Mouse (Mus musculus): ENCODE measurements around the gene B830017H08Rik. TPM values are rescaled to one million over a fixed set of nuclear protein-coding genes. Genes with fewer than 3 reads are reported as not detected.

B830017H08Rik gene
- polyA plus RNA-seq, 1 experiment from 2014 or later, result 0.36 TPM

DNA sequence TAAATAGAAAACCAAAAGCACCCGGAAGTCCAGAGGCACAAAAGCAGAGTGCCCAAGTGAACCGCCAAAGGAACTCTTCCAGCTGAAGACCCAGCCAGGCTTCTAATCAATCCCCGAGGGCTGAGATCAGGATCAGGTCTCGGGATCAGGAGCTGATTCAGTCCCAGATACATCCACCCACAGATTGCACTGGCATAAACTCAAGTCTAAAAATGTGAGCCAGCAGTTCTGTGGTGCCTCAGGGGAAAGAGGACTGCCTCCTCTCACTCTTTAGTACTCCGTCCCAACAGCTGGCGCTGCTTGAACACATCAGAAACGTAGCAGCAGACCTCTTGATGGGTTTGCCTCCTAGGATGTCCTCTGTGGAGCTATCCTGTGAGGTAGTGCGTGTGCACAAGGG lies 16.4 kb upstream of the B830017H08Rik start:
- 83% methylated on average over 8 of the region's 8 CpGs for WGBS
- ATAC-seq (ENCODE audit: insufficient read depth, low FRiP score, low TSS enrichment) (no peak), DNase-seq (ENCODE audit: low spot score) (peak; percentile 11)
- Histone ChIP-seq H3K27ac (ENCODE audit: low read depth, low read length) (no peak overlapping the region), H3K4me2 (ENCODE audit: low read depth) (no peak overlapping the region), H3K36me3 (ENCODE audit: control insufficient read depth, insufficient read depth, low read length) (no peaks in the 10 kb centered on the region), H3K4me1 (ENCODE audit: control insufficient read depth, insufficient read depth, low read length) (no peaks in the 10 kb centered on the region), H3K9ac (ENCODE audit: low read length) (no peak overlapping the region), H3K27me3 (ENCODE audit: control insufficient read depth, insufficient read depth, low read length) (peaks cover 10% of the 10 kb centered on the region), H3K4me3 (ENCODE audit: low read depth, low read length) (no peak overlapping the region), H3K9me3 (ENCODE audit: control insufficient read depth, low read length) (no peaks in the 10 kb centered on the region)

DNA sequence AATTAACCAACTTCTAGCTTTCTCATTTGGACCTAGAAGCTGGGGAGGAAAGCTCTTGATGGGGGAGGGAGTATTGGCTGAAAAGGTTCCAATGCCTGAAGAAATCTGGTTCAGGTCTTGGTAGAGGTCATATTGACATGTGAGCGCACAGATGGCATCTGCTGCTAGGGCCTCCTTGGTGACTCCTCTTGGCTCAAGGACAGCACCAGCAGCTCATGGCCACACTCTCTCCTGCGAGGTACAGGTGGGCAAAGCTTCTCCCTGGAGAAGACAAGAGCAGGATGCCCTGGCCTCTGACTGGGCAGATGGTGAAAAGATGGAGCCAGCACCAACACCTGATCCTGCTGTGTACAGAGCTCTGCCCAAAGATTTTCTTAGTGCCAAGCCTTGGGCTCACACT lies 6.4 kb upstream of the B830017H08Rik start:
- Histone ChIP-seq H3K4me1 (ENCODE audit: control insufficient read depth, insufficient read depth, low read length) (0 out of 2 replicates have a peak, but pooled peaks cover 3% of the 10 kb centered on the region), H3K27ac (ENCODE audit: low read depth, low read length) (no peak overlapping the region), H3K4me3 (ENCODE audit: low read depth, low read length) (no peak overlapping the region), H3K4me2 (ENCODE audit: low read depth) (no peak overlapping the region), H3K9ac (ENCODE audit: low read length) (no peak overlapping the region), H3K36me3 (ENCODE audit: control insufficient read depth, insufficient read depth, low read length) (no peaks in the 10 kb centered on the region), H3K9me3 (ENCODE audit: control insufficient read depth, low read length) (no peaks in the 10 kb centered on the region), H3K27me3 (ENCODE audit: control insufficient read depth, insufficient read depth, low read length) (peaks cover 4% of the 10 kb centered on the region)
- ATAC-seq (ENCODE audit: insufficient read depth, low FRiP score, low TSS enrichment) (no peak), DNase-seq (ENCODE audit: low spot score) (no peak)
- WGBS, result 81% methylated on average over 2 of the region's 2 CpGs

DNA sequence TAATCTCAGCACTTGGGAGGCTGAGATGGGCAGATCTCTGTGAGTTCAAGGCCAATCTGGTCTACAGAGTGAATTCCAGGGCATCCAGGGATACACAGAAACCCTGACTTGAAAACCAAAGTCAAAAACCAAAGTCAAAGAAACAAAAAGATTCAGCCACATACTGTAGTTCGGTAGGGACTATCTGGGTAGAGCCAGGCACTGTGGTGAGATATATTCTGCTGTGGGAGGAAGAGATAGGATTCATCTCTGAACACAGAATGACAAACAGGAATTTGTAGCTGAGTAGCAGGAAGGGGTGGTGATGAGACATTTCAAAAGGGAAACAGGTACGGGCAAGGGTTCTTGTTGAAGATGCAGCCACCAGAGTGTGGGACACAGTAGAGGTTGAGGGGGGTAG lies 4.7 kb upstream of the B830017H08Rik start:
- peaks cover 21% of the 10 kb centered on the region for H3K27me3 ChIP-seq (ENCODE audit: control insufficient read depth, insufficient read depth, low read length)

DNA sequence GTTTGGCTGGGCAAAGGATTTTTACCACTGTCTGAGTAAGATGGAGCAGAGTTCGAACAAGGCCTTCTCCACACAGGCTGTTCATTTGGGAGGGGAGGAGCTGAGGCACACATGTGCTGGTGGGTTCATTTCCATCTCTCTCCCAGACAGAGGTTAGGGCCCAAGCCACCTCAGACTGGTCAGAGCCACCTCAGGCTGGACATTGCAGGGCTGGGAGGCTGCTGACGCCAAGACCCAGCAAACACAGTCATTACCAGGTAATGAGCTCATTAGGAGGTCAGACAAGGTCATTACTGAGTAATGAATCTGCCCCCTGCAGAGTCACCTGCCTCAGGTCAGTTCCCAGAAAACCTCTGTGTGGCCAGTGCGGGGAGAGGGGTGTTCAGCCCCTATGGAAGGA lies 4.1 kb upstream of the B830017H08Rik start:
- Histone ChIP-seq H3K36me3 (ENCODE audit: control insufficient read depth, insufficient read depth, low read length) (no peaks in the 10 kb centered on the region), H3K4me2 (ENCODE audit: low read depth) (no peak overlapping the region), H3K4me1 (ENCODE audit: control insufficient read depth, insufficient read depth, low read length) (0 out of 2 replicates have a peak, but pooled peaks cover 3% of the 10 kb centered on the region), H3K27me3 (ENCODE audit: control insufficient read depth, insufficient read depth, low read length) (peaks cover 27% of the 10 kb centered on the region), H3K4me3 (ENCODE audit: low read depth, low read length) (no peak overlapping the region), H3K9ac (ENCODE audit: low read length) (no peak overlapping the region), H3K27ac (ENCODE audit: low read depth, low read length) (no peak overlapping the region), H3K9me3 (ENCODE audit: control insufficient read depth, low read length) (no peaks in the 10 kb centered on the region)
- DNase-seq (ENCODE audit: low spot score), result no peak
- ATAC-seq (ENCODE audit: insufficient read depth, low FRiP score, low TSS enrichment), result no peak
- 61% methylated on average over 3 of the region's 3 CpGs for WGBS

More for the DNA sequence above, 4.7 kb upstream of the B830017H08Rik start:
- WGBS, result 89% methylated on average over 2 of the region's 2 CpGs
- H3K27ac ChIP-seq (ENCODE audit: low read depth, low read length), result no peak overlapping the region
- H3K36me3 ChIP-seq (ENCODE audit: control insufficient read depth, insufficient read depth, low read length), result no peaks in the 10 kb centered on the region
- H3K4me3 ChIP-seq (ENCODE audit: low read depth, low read length), result no peak overlapping the region
- 0 out of 2 replicates have a peak, but pooled peaks cover 3% of the 10 kb centered on the region for H3K4me1 ChIP-seq (ENCODE audit: control insufficient read depth, insufficient read depth, low read length)
- ATAC-seq (ENCODE audit: insufficient read depth, low FRiP score, low TSS enrichment) (no peak), DNase-seq (ENCODE audit: low spot score) (no peak)
- no peak overlapping the region for H3K9ac ChIP-seq (ENCODE audit: low read length)
- no peaks in the 10 kb centered on the region for H3K9me3 ChIP-seq (ENCODE audit: control insufficient read depth, low read length)
- no peak overlapping the region for H3K4me2 ChIP-seq (ENCODE audit: low read depth)

DNA sequence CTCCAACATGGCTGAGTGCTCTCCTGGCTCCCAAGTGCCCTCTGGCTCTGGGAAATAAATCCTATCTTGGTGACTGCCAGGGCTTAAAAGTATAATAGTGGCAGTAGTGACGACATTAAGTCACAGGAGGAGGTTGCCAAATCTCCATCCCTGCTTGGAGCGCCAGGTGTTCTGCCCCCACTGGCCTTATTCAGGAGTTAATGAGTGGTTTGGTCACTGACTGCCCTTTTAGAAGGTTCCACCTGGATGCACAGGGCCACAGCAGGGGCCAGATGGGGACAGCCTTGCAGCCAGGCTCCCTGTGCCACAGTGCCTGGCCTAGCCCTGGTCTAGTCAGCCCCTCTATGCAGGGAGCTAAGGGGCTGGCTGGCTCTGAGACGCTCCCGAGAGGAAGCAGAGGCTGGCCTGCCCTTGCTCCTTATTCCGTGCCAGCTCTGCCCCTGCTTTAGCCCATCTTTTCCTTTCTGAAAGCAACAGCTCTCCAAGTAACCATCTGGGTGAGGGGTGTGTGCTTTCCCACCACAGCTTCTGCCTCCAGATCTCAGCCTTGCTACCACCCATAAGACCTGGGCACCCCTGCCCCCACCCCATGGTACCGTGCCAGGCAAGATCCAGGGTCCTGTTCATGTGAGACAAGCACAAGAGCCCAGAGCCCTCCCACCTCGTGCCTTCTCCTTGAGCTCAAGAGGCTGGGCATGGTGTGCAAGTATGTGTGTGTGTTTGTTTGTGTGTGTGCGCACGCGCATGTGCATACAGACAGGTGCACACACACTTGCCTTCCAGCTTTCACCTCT lies 2.3 kb upstream of the B830017H08Rik start:
- Histone ChIP-seq H3K4me3 (ENCODE audit: low read depth, low read length) (no peak overlapping the region), H3K9ac (ENCODE audit: low read length) (no peak overlapping the region), H3K36me3 (ENCODE audit: control insufficient read depth, insufficient read depth, low read length) (no peaks in the 10 kb centered on the region), H3K4me2 (ENCODE audit: low read depth) (no peak overlapping the region), H3K9me3 (ENCODE audit: control insufficient read depth, low read length) (no peaks in the 10 kb centered on the region), H3K4me1 (ENCODE audit: control insufficient read depth, insufficient read depth, low read length) (0 out of 2 replicates have a peak, but pooled peaks cover 3% of the 10 kb centered on the region), H3K27me3 (ENCODE audit: control insufficient read depth, insufficient read depth, low read length) (peaks cover 44% of the 10 kb centered on the region), H3K27ac (ENCODE audit: low read depth, low read length) (no peak overlapping the region)
- DNase-seq (ENCODE audit: low spot score) (no peak), ATAC-seq (ENCODE audit: insufficient read depth, low FRiP score, low TSS enrichment) (no peak)
- WGBS, result 74% methylated on average over 10 of the region's 10 CpGs

DNA sequence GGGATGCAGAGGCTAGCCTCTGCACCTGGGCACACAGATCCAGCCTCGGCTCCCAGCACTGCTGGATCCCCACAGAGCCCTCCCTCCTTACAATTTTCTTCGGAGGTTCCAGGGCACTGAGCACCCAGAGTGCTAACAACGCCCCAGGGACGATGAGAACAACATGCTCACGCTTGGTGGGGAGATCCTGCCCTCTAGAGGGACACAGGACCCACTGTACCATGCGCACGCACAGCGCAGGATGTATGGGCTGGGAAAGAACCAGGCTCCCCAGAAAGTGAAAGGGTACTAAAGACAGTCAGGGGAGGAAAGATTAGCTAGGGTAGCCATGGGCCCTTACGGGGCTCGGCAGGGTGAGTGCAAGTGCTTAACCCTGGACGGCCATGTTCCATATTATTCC lies 1.1 kb upstream of the B830017H08Rik start:
- ATAC-seq (ENCODE audit: insufficient read depth, low FRiP score, low TSS enrichment), result no peak
- Histone ChIP-seq H3K27ac (ENCODE audit: low read depth, low read length) (no peak overlapping the region), H3K27me3 (ENCODE audit: control insufficient read depth, insufficient read depth, low read length) (peaks cover 54% of the 10 kb centered on the region), H3K9ac (ENCODE audit: low read length) (no peak overlapping the region), H3K4me3 (ENCODE audit: low read depth, low read length) (no peak overlapping the region), H3K36me3 (ENCODE audit: control insufficient read depth, insufficient read depth, low read length) (no peaks in the 10 kb centered on the region), H3K4me1 (ENCODE audit: control insufficient read depth, insufficient read depth, low read length) (0 out of 2 replicates have a peak, but pooled peaks cover 3% of the 10 kb centered on the region), H3K4me2 (ENCODE audit: low read depth) (no peak overlapping the region), H3K9me3 (ENCODE audit: control insufficient read depth, low read length) (no peaks in the 10 kb centered on the region)
- 12% methylated on average over 11 of the region's 11 CpGs for WGBS
- no peak for DNase-seq (ENCODE audit: low spot score)

DNA sequence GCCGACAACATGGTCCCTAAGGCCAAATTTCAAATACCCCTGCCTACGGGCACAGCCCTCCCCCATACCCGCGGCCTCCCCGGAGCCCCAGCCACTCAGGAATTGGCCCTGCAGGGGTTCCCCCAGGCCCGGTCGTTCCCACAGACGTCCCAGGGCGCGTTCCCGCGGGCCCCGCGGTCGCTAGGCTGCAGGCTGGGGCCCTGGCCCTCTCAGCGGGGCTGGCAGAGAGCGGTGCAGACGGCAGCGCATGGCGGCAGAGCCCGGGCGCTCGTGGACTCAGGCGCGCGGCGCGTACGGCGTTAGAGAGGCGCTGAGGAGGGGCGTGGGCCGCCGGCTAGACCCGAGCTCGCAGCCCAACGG lies 380 bp downstream of the B830017H08Rik start:
- peaks cover 54% of the 10 kb centered on the region for H3K27me3 ChIP-seq (ENCODE audit: control insufficient read depth, insufficient read depth, low read length)
- DNase-seq (ENCODE audit: low spot score) (peak; percentile 61), ATAC-seq (ENCODE audit: insufficient read depth, low FRiP score, low TSS enrichment) (peak; percentile 32; the same call in 1 of the 2 replicates)
- H3K4me2 ChIP-seq (ENCODE audit: low read depth), result peak overlapping the region; percentile 95
- H3K4me1 ChIP-seq (ENCODE audit: control insufficient read depth, insufficient read depth, low read length), result 0 out of 2 replicates have a peak, but pooled peaks cover 3% of the 10 kb centered on the region
- peak overlapping the region; percentile 44; the same call in 1 of the 2 replicates for H3K27ac ChIP-seq (ENCODE audit: low read depth, low read length)
- H3K4me3 ChIP-seq (ENCODE audit: low read depth, low read length), result peak overlapping the region; percentile 59
- H3K36me3 ChIP-seq (ENCODE audit: control insufficient read depth, insufficient read depth, low read length), result no peaks in the 10 kb centered on the region
- H3K9ac ChIP-seq (ENCODE audit: low read length), result peak overlapping the region; percentile 70
- under 1% methylated on average over 32 of the region's 37 CpGs for WGBS
- no peaks in the 10 kb centered on the region for H3K9me3 ChIP-seq (ENCODE audit: control insufficient read depth, low read length)

DNA sequence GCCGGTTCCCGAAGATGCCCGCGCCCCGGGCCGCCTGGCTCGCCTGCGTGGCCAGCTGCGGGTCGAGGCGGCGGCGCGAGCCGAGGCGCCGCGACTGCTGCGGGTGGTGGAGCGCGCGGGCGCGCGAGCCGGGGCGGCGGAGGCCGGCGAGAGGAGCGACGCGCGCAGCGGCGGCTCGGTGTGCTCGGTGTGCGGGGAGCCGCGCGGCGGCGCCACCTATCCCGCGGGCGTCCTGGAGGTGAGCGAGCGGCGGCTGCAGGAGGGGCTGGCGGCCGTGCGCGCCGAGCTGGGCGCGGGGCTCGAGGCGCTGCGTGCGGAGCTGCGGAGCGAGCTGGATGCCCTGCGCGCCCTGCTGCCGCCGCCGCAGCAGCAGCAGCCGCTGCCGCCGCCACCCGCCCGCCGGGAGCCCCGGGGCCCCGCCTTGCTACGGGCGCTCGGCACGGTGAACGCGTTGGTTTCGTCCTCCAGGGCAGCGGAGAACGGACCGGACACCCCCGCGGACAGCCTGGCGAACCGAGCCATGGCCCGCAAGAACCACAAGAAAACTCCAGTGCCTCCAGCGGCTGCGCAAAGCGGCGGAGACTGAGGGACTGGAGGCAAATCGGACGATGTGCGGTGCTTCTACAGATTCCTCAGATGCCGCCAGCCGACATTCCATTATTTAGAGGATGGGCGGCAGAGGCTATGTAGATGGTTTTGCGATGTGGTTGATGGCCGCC lies 919 bp downstream of the B830017H08Rik start:
- Histone ChIP-seq H3K4me3 (ENCODE audit: low read depth, low read length) (peak overlapping the region; percentile 59), H3K27me3 (ENCODE audit: control insufficient read depth, insufficient read depth, low read length) (peaks cover 54% of the 10 kb centered on the region), H3K27ac (ENCODE audit: low read depth, low read length) (peak overlapping the region; percentile 44; the same call in 1 of the 2 replicates), H3K9ac (ENCODE audit: low read length) (peak overlapping the region; percentile 70), H3K36me3 (ENCODE audit: control insufficient read depth, insufficient read depth, low read length) (no peaks in the 10 kb centered on the region), H3K4me1 (ENCODE audit: control insufficient read depth, insufficient read depth, low read length) (0 out of 2 replicates have a peak, but pooled peaks cover 3% of the 10 kb centered on the region), H3K4me2 (ENCODE audit: low read depth) (peak overlapping the region; percentile 95), H3K9me3 (ENCODE audit: control insufficient read depth, low read length) (no peaks in the 10 kb centered on the region)
- ATAC-seq (ENCODE audit: insufficient read depth, low FRiP score, low TSS enrichment) (no peak), DNase-seq (ENCODE audit: low spot score) (peak; percentile 60)
- WGBS, result under 1% methylated on average over 49 of the region's 103 CpGs

Data from neural tube, embryonic 11.5 days (tissue).